Mouse (Mus musculus): ENCODE measurements around the gene Dennd2c. TPM values are rescaled to one million over a fixed set of nuclear protein-coding genes. Genes with fewer than 3 reads are reported as not detected.

Dennd2c gene
- polyA plus RNA-seq, 1 experiment from 2014 or later = 3.0 TPM

GRCm38 (mm10) chr3:103123636-103124035, 21.2 kb downstream of the Dennd2c start:
- Histone ChIP-seq H3K9me3 (no peaks in the 10 kb centered on the region; the same call in 1 of the 2 replicates), H3K4me1 (peaks cover 4% of the 10 kb centered on the region; the same call in 1 of the 2 replicates), H3K27me3 (replicated peaks) (no peaks in the 10 kb centered on the region), H3K27ac (replicated peaks) (no peak overlapping the region), H3K9ac (no peak overlapping the region), H3K4me3 (no peak overlapping the region), H3K4me2 (no peak overlapping the region), H3K36me3 (no peaks in the 10 kb centered on the region)
- WGBS = 78% methylated on average over 3 of the region's 3 CpGs
- no peak for ATAC-seq (ENCODE audit: extremely low read depth, insufficient number of reproducible peaks, low FRiP score, low TSS enrichment)

GRCm38 (mm10) chr3:103126138-103126537, 23.7 kb downstream of the Dennd2c start:
- Histone ChIP-seq H3K27ac (replicated peaks) (no peak overlapping the region), H3K4me2 (no peak overlapping the region), H3K4me3 (no peak overlapping the region), H3K4me1 (peaks cover 25% of the 10 kb centered on the region), H3K9ac (no peak overlapping the region), H3K36me3 (no peaks in the 10 kb centered on the region), H3K9me3 (no peaks in the 10 kb centered on the region; the same call in 1 of the 2 replicates), H3K27me3 (replicated peaks) (no peaks in the 10 kb centered on the region)
- WGBS = 82% methylated on average over 3 of the region's 3 CpGs
- no peak for ATAC-seq (ENCODE audit: extremely low read depth, insufficient number of reproducible peaks, low FRiP score, low TSS enrichment)

GRCm38 (mm10) chr3:103127177-103127576, 24.8 kb downstream of the Dennd2c start:
- no peak for ATAC-seq (ENCODE audit: extremely low read depth, insufficient number of reproducible peaks, low FRiP score, low TSS enrichment)
- Histone ChIP-seq H3K9ac (peak overlapping the region; percentile 19; the same call in 1 of the 2 replicates), H3K27ac (replicated peaks) (no peak overlapping the region)

GRCm38 (mm10) chr3:103127721-103128120, 25.3 kb downstream of the Dennd2c start:
- 78% methylated on average over 5 of the region's 5 CpGs for WGBS
- Histone ChIP-seq H3K4me2 (no peak overlapping the region), H3K4me1 (peaks cover 31% of the 10 kb centered on the region), H3K36me3 (peaks cover 12% of the 10 kb centered on the region), H3K9ac (no peak overlapping the region), H3K27ac (replicated peaks) (no peak overlapping the region), H3K4me3 (no peak overlapping the region), H3K9me3 (no peaks in the 10 kb centered on the region; the same call in 1 of the 2 replicates), H3K27me3 (replicated peaks) (no peaks in the 10 kb centered on the region)
- ATAC-seq (ENCODE audit: extremely low read depth, insufficient number of reproducible peaks, low FRiP score, low TSS enrichment) = no peak

More at GRCm38 (mm10) chr3:103127177-103127576, 24.8 kb downstream of the Dennd2c start:
- WGBS = 60% methylated on average over 2 of the region's 2 CpGs
- Histone ChIP-seq H3K4me1 (peaks cover 31% of the 10 kb centered on the region), H3K4me2 (no peak overlapping the region), H3K36me3 (peaks cover 6% of the 10 kb centered on the region), H3K27me3 (replicated peaks) (no peaks in the 10 kb centered on the region), H3K9me3 (no peaks in the 10 kb centered on the region; the same call in 1 of the 2 replicates), H3K4me3 (no peak overlapping the region)

- Histone ChIP-seq H3K4me1 (peaks cover 31% of the 10 kb centered on the region), H3K36me3 (peaks cover 12% of the 10 kb centered on the region), H3K9me3 (no peaks in the 10 kb centered on the region; the same call in 1 of the 2 replicates), H3K9ac (no peak overlapping the region), H3K4me3 (no peak overlapping the region), H3K4me2 (peak overlapping the region; percentile 26; the same call in 1 of the 2 replicates), H3K27me3 (replicated peaks) (no peaks in the 10 kb centered on the region), H3K27ac (replicated peaks) (peak overlapping the region; percentile 79; the same call in 1 of the 2 replicates)
- 58% methylated on average over 4 of the region's 4 CpGs for WGBS
- no peak for ATAC-seq (ENCODE audit: extremely low read depth, insufficient number of reproducible peaks, low FRiP score, low TSS enrichment)
Observed at GRCm38 (mm10) chr3:103128251-103128650, 25.8 kb downstream of the Dennd2c start.

- Histone ChIP-seq H3K9ac (0 out of 2 replicates have a peak overlapping the region, but pooled peaks have one; percentile 58), H3K4me3 (0 out of 2 replicates have a peak overlapping the region, but pooled peaks have one; percentile 36), H3K36me3 (peaks cover 14% of the 10 kb centered on the region), H3K9me3 (no peaks in the 10 kb centered on the region; the same call in 1 of the 2 replicates), H3K27ac (replicated peaks) (peak overlapping the region; percentile 79), H3K27me3 (replicated peaks) (no peaks in the 10 kb centered on the region), H3K4me2 (peak overlapping the region; percentile 60), H3K4me1 (peaks cover 31% of the 10 kb centered on the region)
- ATAC-seq (ENCODE audit: extremely low read depth, insufficient number of reproducible peaks, low FRiP score, low TSS enrichment) = peak; percentile 85
- 59% methylated on average over 8 of the region's 8 CpGs for WGBS
Observed at GRCm38 (mm10) chr3:103129367-103130159, 27.2 kb downstream of the Dennd2c start.

- Histone ChIP-seq H3K4me3 (peak overlapping the region; percentile 36), H3K27me3 (replicated peaks) (no peaks in the 10 kb centered on the region), H3K36me3 (peaks cover 14% of the 10 kb centered on the region), H3K27ac (replicated peaks) (peak overlapping the region; percentile 79), H3K4me1 (peaks cover 31% of the 10 kb centered on the region), H3K9ac (0 out of 2 replicates have a peak overlapping the region, but pooled peaks have one; percentile 58), H3K4me2 (peak overlapping the region; percentile 60), H3K9me3 (no peaks in the 10 kb centered on the region; the same call in 1 of the 2 replicates)
- 27% methylated on average over 6 of the region's 6 CpGs for WGBS
- peak; percentile 75; the same call in 1 of the 2 replicates for ATAC-seq (ENCODE audit: extremely low read depth, insufficient number of reproducible peaks, low FRiP score, low TSS enrichment)
Observed at GRCm38 (mm10) chr3:103130236-103130751, 27.9 kb downstream of the Dennd2c start.

GRCm38 (mm10) chr3:103133098-103133497, 30.7 kb downstream of the Dennd2c start:
- 91% methylated on average over 10 of the region's 10 CpGs for WGBS
- ATAC-seq (ENCODE audit: extremely low read depth, insufficient number of reproducible peaks, low FRiP score, low TSS enrichment) = no peak

GRCm38 (mm10) chr3:103136414-103137077, 34.1 kb downstream of the Dennd2c start:
- H3K4me3 ChIP-seq = no peak overlapping the region
- WGBS = 90% methylated on average over 4 of the region's 4 CpGs
- no peak overlapping the region for H3K9ac ChIP-seq
- no peaks in the 10 kb centered on the region for H3K27me3 ChIP-seq (replicated peaks)
- H3K4me1 ChIP-seq = peaks cover 23% of the 10 kb centered on the region
- ATAC-seq (ENCODE audit: extremely low read depth, insufficient number of reproducible peaks, low FRiP score, low TSS enrichment) = no peak
- H3K27ac ChIP-seq (replicated peaks) = no peak overlapping the region
- H3K9me3 ChIP-seq = no peaks in the 10 kb centered on the region
- H3K4me2 ChIP-seq = no peak overlapping the region
- peaks cover 23% of the 10 kb centered on the region for H3K36me3 ChIP-seq

More at GRCm38 (mm10) chr3:103133098-103133497, 30.7 kb downstream of the Dennd2c start:
- peak overlapping the region; percentile 60 for H3K4me2 ChIP-seq
- peak overlapping the region; percentile 3; the same call in 1 of the 2 replicates for H3K4me3 ChIP-seq
- H3K27ac ChIP-seq (replicated peaks) = no peak overlapping the region
- no peaks in the 10 kb centered on the region for H3K9me3 ChIP-seq
- no peaks in the 10 kb centered on the region for H3K27me3 ChIP-seq (replicated peaks)
- peaks cover 18% of the 10 kb centered on the region for H3K36me3 ChIP-seq
- H3K9ac ChIP-seq = no peak overlapping the region
- H3K4me1 ChIP-seq = peaks cover 31% of the 10 kb centered on the region

GRCm38 (mm10) chr3:103139047-103139446, 36.6 kb downstream of the Dennd2c start:
- Histone ChIP-seq H3K4me3 (no peak overlapping the region), H3K36me3 (peaks cover 13% of the 10 kb centered on the region), H3K9me3 (no peaks in the 10 kb centered on the region), H3K9ac (peak overlapping the region; percentile 54; the same call in 1 of the 2 replicates), H3K27me3 (replicated peaks) (no peaks in the 10 kb centered on the region), H3K27ac (replicated peaks) (peak overlapping the region; percentile 71), H3K4me2 (peak overlapping the region; percentile 63), H3K4me1 (peaks cover 20% of the 10 kb centered on the region)
- WGBS = 53% methylated on average over 8 of the region's 8 CpGs
- no peak for ATAC-seq (ENCODE audit: extremely low read depth, insufficient number of reproducible peaks, low FRiP score, low TSS enrichment)

Data from heart, embryonic 13.5 days (tissue).